Mouse (Mus musculus) embryonic facial prominence, embryonic 10.5 days (tissue): ENCODE data around the gene Nr0b2. TPM values are rescaled to one million over a fixed set of nuclear protein-coding genes. Genes with fewer than 3 reads are reported as not detected.

Experiments
- DNase-seq: peaks from one replicate; pipeline ENCODE4 v3.0.0-alpha.2; 2017; ENCODE audit warnings: low spot score
- H3K27ac ChIP-seq: fragments of 300-500 bp; sonication (generic); replicated peaks from 2 replicates; pipeline ENCODE4 v1.5.1; 2016; ENCODE audit warnings: mild to moderate bottlenecking
- H3K27me3 ChIP-seq: fragments of 300-500 bp; sonication (generic); replicated peaks from 2 replicates; pipeline ENCODE4 v1.6.1; 2016; ENCODE audit warnings: low read depth, mild to moderate bottlenecking; ENCODE audit not compliant: poor library complexity, severe bottlenecking
- H3K36me3 ChIP-seq: fragments of 300-500 bp; sonication (generic); replicated peaks from 2 replicates; pipeline ENCODE4 v1.6.1; 2016; ENCODE audit warnings: mild to moderate bottlenecking, moderate library complexity
- H3K4me1 ChIP-seq: fragments of 300-500 bp; sonication (generic); 2 replicates; pipeline ENCODE4 v1.6.1; 2016
- H3K4me3 ChIP-seq: fragments of 300-500 bp; sonication (generic); 2 replicates; pipeline ENCODE4 v1.5.1; 2016; ENCODE audit warnings: mild to moderate bottlenecking, moderate library complexity
- H3K9me3 ChIP-seq: fragments of 300-500 bp; sonication (generic); 2 replicates; pipeline ENCODE4 v1.6.1; 2016; ENCODE audit warnings: mild to moderate bottlenecking
- WGBS: fragments of 180-500 bp; shearing (Covaris S2); methylation state at CpG from one replicate; pipeline ENCODE4 v1.1.7; 2016; 5-methylcytosine and 5-hydroxymethylcytosine counted together
- polyA plus RNA-seq: library from polyadenylated mRNA; unstranded; fragments of >200 nt; fragmentation: Nextera tagmentation; extraction: Ambion mirVana; gene quantifications from 2 replicates; pipeline ENCODE4 v1.2.1, GENCODE M21; 2016

Gene Nr0b2
- polyA plus RNA-seq, 1 experiment from 2014 or later = 0.17 TPM

GRCm38 (mm10) chr4:133532777-133533176 is 20.4 kb upstream of the Nr0b2 start:
- peaks cover 100% of the 10 kb centered on the region for H3K36me3 ChIP-seq
- no peaks in the 10 kb centered on the region for H3K27me3 ChIP-seq
- no peaks in the 10 kb centered on the region for H3K4me1 ChIP-seq
- H3K9me3 ChIP-seq = no peaks in the 10 kb centered on the region
- no peak for DNase-seq
- H3K27ac ChIP-seq = no peak overlapping the region
- WGBS = 89% methylated on average over 3 of the region's 3 CpGs
- no peak overlapping the region for H3K4me3 ChIP-seq

- Histone ChIP-seq H3K27me3 (no peaks in the 10 kb centered on the region), H3K4me3 (no peak overlapping the region), H3K4me1 (no peaks in the 10 kb centered on the region), H3K36me3 (peaks cover 100% of the 10 kb centered on the region), H3K9me3 (no peaks in the 10 kb centered on the region), H3K27ac (no peak overlapping the region)
- DNase-seq = no peak
- 89% methylated on average over 3 of the region's 3 CpGs for WGBS
These were observed 17.1 kb upstream of the Nr0b2 start for GRCm38 (mm10) chr4:133536081-133536480.

DNA sequence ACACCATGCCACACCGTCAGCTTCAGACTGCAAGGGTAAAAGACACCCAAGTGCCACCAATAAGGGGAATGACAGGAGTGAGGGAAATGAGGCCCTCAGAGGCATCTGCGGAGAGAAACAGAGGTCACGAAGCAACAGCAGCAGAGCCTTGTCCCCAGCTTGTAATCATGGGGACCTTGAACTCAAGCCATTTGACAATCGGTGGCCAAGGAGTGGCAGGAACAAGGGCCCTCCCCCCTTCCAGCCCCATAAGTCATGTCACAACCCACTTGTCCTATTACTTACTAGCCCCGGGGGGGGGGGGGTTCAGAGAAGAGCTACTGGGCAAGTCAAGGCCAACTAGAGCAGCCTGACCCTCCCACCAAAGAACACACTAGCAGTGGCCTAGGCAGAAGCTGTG is 16.5 kb upstream of the Nr0b2 start:
- Histone ChIP-seq H3K27me3 (no peaks in the 10 kb centered on the region), H3K27ac (no peak overlapping the region), H3K9me3 (no peaks in the 10 kb centered on the region), H3K4me1 (no peaks in the 10 kb centered on the region), H3K36me3 (peaks cover 100% of the 10 kb centered on the region), H3K4me3 (no peak overlapping the region)
- 93% methylated on average over 5 of the region's 5 CpGs for WGBS
- no peak for DNase-seq

DNA sequence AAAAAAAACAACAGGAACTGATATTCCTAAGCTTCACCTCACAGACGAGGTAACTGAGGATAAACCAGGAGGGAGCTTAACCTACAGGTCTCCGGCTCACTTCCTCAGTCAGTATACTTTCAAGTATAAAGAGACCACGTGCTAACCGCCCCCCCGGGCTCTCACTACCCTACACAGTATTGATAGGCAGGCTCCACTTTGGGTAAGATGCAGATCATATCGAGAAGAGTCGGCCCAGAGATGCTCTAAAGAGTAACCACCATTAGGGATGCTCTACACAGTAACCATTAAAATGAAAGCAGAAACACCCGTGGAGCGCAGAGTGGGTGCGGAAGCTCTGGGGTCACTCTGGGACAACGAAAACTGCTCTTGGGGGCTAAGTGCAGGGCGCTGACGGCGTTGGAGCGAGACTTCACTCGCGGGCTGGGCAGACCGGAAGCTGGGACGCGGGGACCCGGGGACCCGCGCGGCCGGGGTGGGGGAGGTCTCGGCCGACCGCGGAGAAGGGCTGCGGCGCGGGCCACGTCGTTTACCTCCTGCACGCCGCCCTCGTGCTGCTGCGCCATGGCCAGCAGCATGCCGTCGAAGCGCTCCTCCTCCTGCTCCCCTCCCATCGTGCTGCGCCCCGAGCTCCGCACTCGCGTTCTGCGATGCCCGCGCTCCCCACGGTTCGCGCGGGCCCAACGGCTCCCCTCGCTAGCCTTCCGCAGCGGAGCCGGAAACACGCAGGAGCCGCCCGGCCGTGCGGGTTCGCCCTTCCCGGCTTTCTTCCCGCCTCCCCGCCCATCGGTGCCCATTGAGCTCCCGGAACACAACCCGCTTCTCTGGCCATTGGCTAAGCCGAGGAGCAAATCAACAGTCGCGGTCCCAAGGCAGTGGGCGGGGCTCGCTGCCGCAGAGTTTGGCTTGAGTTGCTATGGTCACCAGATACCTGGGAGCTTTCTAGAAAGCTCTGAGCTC is 7.6 kb upstream of the Nr0b2 start, which contains the start of gene Nudc:
Nudc (minus strand) TSS at position 725 of the 960 bp plus-strand sequence.
- Histone ChIP-seq H3K27ac (peak within 1 kb of the TSS; percentile 92), H3K4me1 (peaks cover 23% of the 10 kb centered on the region), H3K27me3 (no peaks in the 10 kb centered on the region), H3K9me3 (no peaks in the 10 kb centered on the region), H3K36me3 (peaks cover 38% of the 10 kb centered on the region), H3K4me3 (peak within 1 kb of the TSS; percentile 97)
- DNase-seq = peak; percentile 98
- WGBS = under 1% methylated on average over 77 of the region's 77 CpGs

DNA sequence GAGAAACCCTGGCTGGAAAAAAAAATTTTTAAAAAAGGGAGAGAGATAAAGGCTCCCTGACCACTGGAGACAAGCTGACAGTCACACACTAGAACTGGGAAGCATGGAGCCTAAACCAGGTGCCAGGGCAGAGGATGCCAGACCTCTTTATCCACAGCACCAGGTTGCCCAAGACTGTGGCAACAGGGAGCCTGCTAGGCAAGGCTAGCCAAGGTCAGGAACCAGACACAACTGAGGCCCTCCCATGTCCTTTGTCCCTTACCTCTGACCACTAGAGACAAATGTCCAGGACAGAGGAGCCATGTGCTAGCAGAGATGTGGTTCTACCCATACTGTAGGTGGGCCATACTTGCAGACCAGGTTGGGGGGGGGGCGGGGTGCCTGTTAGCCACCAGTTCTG is 1.1 kb upstream of the Nr0b2 start:
- H3K27ac ChIP-seq = no peak overlapping the region
- no peak overlapping the region for H3K4me3 ChIP-seq
- H3K9me3 ChIP-seq = no peaks in the 10 kb centered on the region
- 86% methylated on average over 1 of the region's 1 CpGs for WGBS
- no peak for DNase-seq
- H3K4me1 ChIP-seq = peaks cover 7% of the 10 kb centered on the region
- peaks cover 27% of the 10 kb centered on the region for H3K27me3 ChIP-seq
- H3K36me3 ChIP-seq = no peaks in the 10 kb centered on the region

GRCm38 (mm10) chr4:133553448-133554330 is 513 bp downstream of the Nr0b2 start:
- Histone ChIP-seq H3K27ac (no peak overlapping the region), H3K9me3 (no peaks in the 10 kb centered on the region), H3K36me3 (no peaks in the 10 kb centered on the region), H3K27me3 (peaks cover 27% of the 10 kb centered on the region), H3K4me1 (peaks cover 15% of the 10 kb centered on the region), H3K4me3 (no peak overlapping the region)
- DNase-seq = no peak
- 78% methylated on average over 19 of the region's 19 CpGs for WGBS

GRCm38 (mm10) chr4:133557041-133557717 is 4.0 kb downstream of the Nr0b2 start:
- WGBS = 27% methylated on average over 10 of the region's 10 CpGs

DNA sequence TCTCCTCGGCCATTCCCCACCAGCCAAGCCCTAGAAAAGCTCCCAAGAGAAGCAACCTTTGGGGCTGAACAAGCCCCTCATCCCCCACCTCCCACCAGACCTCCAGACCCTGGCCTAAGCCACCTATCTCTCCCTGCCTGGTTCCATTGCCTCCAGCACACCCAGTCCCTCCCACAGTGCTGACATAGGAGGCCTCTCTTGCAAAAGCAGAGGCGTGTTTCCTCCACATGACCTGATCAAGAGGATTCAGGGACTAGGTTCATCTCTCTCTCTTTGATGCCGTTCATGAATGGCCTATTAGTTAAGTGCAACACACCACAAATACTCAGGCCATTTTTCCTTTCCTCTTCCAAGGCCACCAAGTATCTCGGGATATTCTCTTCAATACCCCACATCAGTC is 6.7 kb downstream of the Nr0b2 start:
- Histone ChIP-seq H3K27me3 (peaks cover 6% of the 10 kb centered on the region; the same call in 1 of the 2 replicates), H3K4me1 (peaks cover 9% of the 10 kb centered on the region), H3K9me3 (peaks cover 5% of the 10 kb centered on the region; the same call in 1 of the 2 replicates), H3K27ac (no peak overlapping the region), H3K4me3 (no peak overlapping the region), H3K36me3 (no peaks in the 10 kb centered on the region)
- 82% methylated on average over 4 of the region's 4 CpGs for WGBS
- no peak for DNase-seq

More at GRCm38 (mm10) chr4:133557041-133557717, 4.0 kb downstream of the Nr0b2 start:
- no peak overlapping the region for H3K4me3 ChIP-seq
- H3K27me3 ChIP-seq = peaks cover 16% of the 10 kb centered on the region
- H3K4me1 ChIP-seq = peaks cover 15% of the 10 kb centered on the region
- H3K36me3 ChIP-seq = no peaks in the 10 kb centered on the region
- no peak for DNase-seq
- no peak overlapping the region for H3K27ac ChIP-seq
- H3K9me3 ChIP-seq = no peaks in the 10 kb centered on the region

- 78% methylated on average over 4 of the region's 4 CpGs for WGBS
- no peak for DNase-seq
- Histone ChIP-seq H3K36me3 (no peaks in the 10 kb centered on the region), H3K4me3 (no peak overlapping the region), H3K9me3 (peaks cover 5% of the 10 kb centered on the region; the same call in 1 of the 2 replicates), H3K27ac (no peak overlapping the region), H3K4me1 (peaks cover 9% of the 10 kb centered on the region), H3K27me3 (no peaks in the 10 kb centered on the region)
These were observed 8.4 kb downstream of the Nr0b2 start for GRCm38 (mm10) chr4:133561622-133562021.

DNA sequence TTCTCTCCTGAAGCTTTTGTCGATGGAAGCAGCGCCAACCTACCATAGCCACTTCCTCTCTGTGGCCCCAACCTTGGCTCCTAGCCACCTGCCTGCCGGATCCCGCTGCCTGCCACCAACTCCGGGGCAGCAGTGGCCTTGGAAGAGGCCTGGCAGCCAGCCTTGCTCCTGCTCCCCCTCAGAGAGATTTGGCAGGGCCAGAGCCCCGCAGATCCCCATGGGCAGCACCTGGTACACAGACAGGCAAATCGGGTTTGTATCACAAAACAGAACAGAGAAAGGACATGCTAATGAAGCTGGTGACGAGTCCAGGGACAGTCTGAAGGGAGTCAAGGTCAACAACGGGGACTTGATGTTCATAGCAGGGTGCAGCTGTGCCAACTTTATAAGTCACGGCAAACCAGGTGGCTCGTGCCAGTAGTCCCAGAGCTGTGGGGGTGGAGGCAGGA is 10.0 kb downstream of the Nr0b2 start:
- H3K4me3 ChIP-seq = no peak overlapping the region
- H3K9me3 ChIP-seq = peaks cover 5% of the 10 kb centered on the region; the same call in 1 of the 2 replicates
- WGBS = 82% methylated on average over 11 of the region's 11 CpGs
- no peaks in the 10 kb centered on the region for H3K4me1 ChIP-seq
- no peaks in the 10 kb centered on the region for H3K36me3 ChIP-seq
- DNase-seq = no peak
- no peaks in the 10 kb centered on the region for H3K27me3 ChIP-seq
- H3K27ac ChIP-seq = no peak overlapping the region

- no peak overlapping the region for H3K4me3 ChIP-seq
- DNase-seq = no peak
- H3K27me3 ChIP-seq = no peaks in the 10 kb centered on the region
- H3K4me1 ChIP-seq = 0 out of 2 replicates have a peak, but pooled peaks cover 4% of the 10 kb centered on the region
- 26% methylated on average over 8 of the region's 8 CpGs for WGBS
- H3K27ac ChIP-seq = no peak overlapping the region
- H3K9me3 ChIP-seq = peaks cover 5% of the 10 kb centered on the region; the same call in 1 of the 2 replicates
- H3K36me3 ChIP-seq = no peaks in the 10 kb centered on the region
These were observed 14.1 kb downstream of the Nr0b2 start for GRCm38 (mm10) chr4:133567251-133567650.
